Mouse (Mus musculus): ENCODE measurements around the gene Shb. TPM values are rescaled to one million over a fixed set of nuclear protein-coding genes. Genes with fewer than 3 reads are reported as not detected.

Shb gene
- 10 to 100 TPM; 29.7 to 46.1 TPM for total RNA-seq (2021)
- long read RNA-seq, experiment 1, transcript Shb-201 (6 exons, 2,244 nt), result major isoform, 68 of 71 reads
- long read RNA-seq, experiment 1, partial matches to known transcripts, result 2 of 71 reads
- long read RNA-seq, experiment 1, other reads (novel, unspliced or antisense), result 1 of 71 reads
- long read RNA-seq, experiment 2, transcript Shb-201 (6 exons, 2,244 nt), result major isoform, 71 of 75 reads
- long read RNA-seq, experiment 2, partial matches to known transcripts, result 0 of 75 reads
- long read RNA-seq, experiment 2, other reads (novel, unspliced or antisense), result 4 of 75 reads

GRCm38 (mm10) chr4:45532375-45532774 is at the start of gene Shb:
TSS of gene Shb (minus strand) at chr4:45532470.
- intact Hi-C loops (cut with DNase I), result loop anchor here (5.0 to 10.0 kb wide), 4 partner anchors 190 to 518 kb away; partner anchors contain the start of genes Dcaf10, Exosc3, Polr1e and Zbtb5
- peak; percentile 86 to 87 for DNase-seq

- intact Hi-C loops (cut with DNase I), result no loop called here
- no peak for DNase-seq
These were observed 48.8 kb upstream of the Shb start for GRCm38 (mm10) chr4:45581095-45581494.

- intact Hi-C loops (cut with DNase I), result no loop called here
- DNase-seq, result no peak
These were observed 46.5 kb upstream of the Shb start for GRCm38 (mm10) chr4:45578554-45579370.

- intact Hi-C loops (cut with DNase I), result no loop called here
- no peak for DNase-seq
These were observed 45.4 kb upstream of the Shb start for GRCm38 (mm10) chr4:45577631-45578030.

DNA sequence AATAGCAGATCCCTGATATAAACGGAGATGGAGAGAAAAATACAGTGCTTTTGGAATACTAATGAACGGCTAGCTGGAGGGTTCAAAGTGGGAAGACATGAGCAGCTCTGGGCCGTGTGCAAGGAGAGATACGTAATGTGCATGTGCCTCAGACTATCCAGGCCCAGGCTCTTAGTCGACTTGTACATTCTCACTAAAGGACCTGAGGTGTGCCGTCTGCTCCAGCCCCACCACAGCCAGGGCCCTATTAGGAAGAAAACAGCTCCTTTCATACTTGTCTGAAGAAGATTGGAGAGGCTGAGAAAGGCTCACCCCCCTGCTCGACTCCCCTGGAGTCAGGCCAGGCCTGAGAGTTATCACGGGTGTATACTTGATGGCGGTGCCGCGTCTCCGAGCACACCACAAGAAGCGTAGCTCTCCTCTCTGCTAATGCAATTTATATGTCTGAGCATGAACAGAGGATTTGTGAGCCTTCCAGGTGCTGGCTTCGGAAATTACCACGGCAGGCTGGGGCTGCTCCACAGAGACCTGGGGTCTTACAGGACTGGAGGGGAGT is 42.4 kb upstream of the Shb start:
- intact Hi-C loops (cut with DNase I), result no loop called here
- DNase-seq, result no peak

GRCm38 (mm10) chr4:45569521-45569920 is 37.3 kb upstream of the Shb start:
- DNase-seq, result no peak
- intact Hi-C loops (cut with DNase I), result no loop called here

DNA sequence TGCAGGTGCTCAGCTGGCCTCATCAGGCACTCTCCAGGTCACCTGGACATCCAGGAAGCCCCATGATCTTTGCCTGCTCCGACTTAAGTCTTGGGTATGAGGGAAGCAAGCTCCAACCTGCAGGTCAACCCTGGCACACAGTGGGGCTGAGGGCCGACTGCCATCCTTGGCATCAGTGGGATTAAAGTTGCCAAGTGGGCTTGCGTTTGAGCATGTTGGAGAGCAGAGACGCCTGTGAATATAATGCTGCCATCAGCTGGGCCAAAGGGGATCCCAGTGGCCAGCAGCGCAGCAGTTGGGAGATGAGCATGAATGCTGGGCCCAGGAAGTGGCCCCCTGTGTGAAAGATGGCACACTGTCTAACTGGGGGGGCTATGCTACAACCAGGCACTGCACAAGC is 25.9 kb upstream of the Shb start:
- no peak for DNase-seq
- intact Hi-C loops (cut with DNase I), result no loop called here

DNA sequence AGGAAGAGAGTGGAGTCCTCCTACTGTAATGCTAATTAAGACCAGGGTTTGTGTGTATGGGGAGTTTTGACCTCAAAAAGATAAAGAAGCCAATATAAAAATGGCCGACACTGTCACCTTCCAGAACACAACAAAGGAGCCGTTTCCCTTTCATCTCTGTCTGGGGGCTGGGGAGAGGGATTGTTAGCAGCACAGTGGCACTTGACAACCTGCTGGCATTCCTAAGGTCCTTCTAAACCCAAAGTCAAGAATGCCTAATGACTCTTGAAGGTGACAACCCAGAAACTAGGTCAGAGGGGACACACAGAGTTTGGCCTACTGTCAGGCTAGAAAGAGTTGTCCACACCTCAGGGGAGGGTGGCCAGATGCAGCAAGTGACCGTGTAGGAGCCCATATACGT is 20.3 kb upstream of the Shb start:
- intact Hi-C loops (cut with DNase I), result no loop called here
- no peak for DNase-seq

GRCm38 (mm10) chr4:45550970-45551369 is 18.7 kb upstream of the Shb start:
- no peak for DNase-seq
- intact Hi-C loops (cut with DNase I), result no loop called here

GRCm38 (mm10) chr4:45549514-45549913 is 17.2 kb upstream of the Shb start:
- peak; percentile 27 to 50 for DNase-seq
- intact Hi-C loops (cut with DNase I), result loop anchor here (2.0 to 10.0 kb wide), 4 partner anchors 63 to 305 kb away; no protein-coding TSS in a partner anchor

DNA sequence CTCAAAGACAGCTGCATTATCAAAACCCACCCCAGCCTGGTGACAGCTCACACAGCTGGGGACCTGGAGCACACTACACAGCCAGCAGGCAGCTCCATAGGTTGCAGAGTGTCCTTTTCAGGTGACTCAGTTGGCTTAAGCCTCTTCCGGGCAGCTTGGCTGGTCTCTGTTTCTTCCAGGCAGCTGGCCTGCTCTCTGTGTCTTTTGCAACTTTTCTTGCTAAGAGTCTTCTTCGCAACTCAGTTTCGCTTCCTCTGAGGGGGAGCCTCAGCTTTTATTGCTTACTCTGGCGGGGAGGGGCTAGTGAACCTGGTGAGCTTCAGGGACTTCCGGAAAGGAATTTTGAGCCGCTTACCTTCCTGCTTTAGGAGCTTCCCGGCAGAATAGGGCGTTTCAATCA is 13.6 kb upstream of the Shb start:
- DNase-seq, result no peak
- intact Hi-C loops (cut with DNase I), result loop anchor here (5.0 to 10.0 kb wide), 3 partner anchors 66 to 309 kb away; no protein-coding TSS in a partner anchor

GRCm38 (mm10) chr4:45543481-45544051 is 11.3 kb upstream of the Shb start:
- intact Hi-C loops (cut with DNase I), result loop anchor here (10.0 kb wide), 1 partner anchor 311 kb away; no protein-coding TSS in a partner anchor
- DNase-seq, result no peak

DNA sequence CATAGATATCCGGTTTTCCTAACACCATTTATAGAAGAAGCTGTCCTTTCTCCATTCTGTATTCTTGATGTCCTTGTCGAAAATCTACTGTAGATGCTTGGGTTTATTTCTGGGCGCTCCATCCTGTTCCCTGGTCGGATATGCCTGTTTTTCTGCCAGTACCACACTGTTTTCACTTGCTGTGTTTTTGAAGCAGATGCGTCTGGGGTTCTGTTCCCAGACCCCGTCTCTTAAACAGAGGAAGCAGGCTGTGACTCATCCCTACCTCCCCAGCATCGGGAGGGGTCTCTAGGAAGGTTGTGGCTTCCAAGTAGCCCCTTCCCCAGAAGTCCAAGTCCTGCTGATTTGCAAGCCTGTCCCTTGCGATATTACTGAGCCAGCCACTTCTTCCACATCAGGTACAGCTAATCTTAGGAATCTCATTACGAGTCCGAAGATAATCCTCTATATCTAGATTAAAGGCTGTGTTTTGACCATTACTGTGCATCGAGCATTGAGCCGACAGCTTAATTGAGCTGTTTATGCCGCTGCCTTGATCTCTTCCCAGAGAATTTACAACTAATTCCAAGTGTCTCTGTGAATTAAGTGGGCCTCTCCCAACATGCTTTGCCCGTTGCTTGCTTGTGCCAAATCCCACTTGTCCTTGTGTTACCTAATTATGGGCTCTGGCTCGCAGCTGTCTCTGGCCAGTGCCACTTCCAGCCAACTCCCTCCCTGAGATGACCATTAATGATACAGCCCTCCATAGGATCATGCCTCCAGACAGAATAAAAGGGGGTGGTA is 8.1 kb upstream of the Shb start:
- DNase-seq, result no peak
- intact Hi-C loops (cut with DNase I), result loop anchor here (10.0 kb wide), 1 partner anchor 314 kb away; no protein-coding TSS in a partner anchor

DNA sequence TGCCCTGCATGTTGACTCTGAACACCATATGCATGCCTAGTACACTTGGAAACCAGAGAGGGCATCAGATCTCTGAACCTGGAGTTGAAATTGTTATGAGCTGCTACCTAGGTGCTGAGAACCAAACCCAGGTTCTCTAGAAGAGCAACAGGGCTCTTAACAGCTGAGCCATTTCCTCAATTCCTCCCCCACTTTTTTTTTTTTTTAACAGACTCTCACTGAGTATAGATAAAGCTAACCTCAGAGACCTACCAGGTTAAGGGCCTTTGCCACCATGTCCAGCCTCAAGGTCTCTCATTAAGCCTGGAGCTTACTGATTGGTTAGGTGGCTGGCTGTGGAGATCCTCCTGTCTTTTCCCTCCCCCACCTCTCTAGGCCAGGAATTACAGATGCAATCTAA is 6.9 kb upstream of the Shb start:
- no peak for DNase-seq
- intact Hi-C loops (cut with DNase I), result loop anchor here (10.0 kb wide), 2 partner anchors 254 to 524 kb away; partner anchors contain the start of genes Polr1e and Zbtb5

GRCm38 (mm10) chr4:45533436-45533940 is 1.2 kb upstream of the Shb start:
- no peak for DNase-seq
- intact Hi-C loops (cut with DNase I), result loop anchor here (5.0 to 10.0 kb wide), 4 partner anchors 191 to 519 kb away; partner anchors contain the start of genes Dcaf10, Exosc3, Polr1e and Zbtb5

GRCm38 (mm10) chr4:45530662-45531542 is 1.4 kb downstream of the Shb start:
- intact Hi-C loops (cut with DNase I), result loop anchor here (5.0 to 10.0 kb wide), 4 partner anchors 189 to 516 kb away; partner anchors contain the start of genes Dcaf10, Exosc3, Polr1e and Zbtb5
- DNase-seq, result peak; percentile 95 to 96

GRCm38 (mm10) chr4:45529986-45530597 is 2.2 kb downstream of the Shb start:
- intact Hi-C loops (cut with DNase I), result loop anchor here (2.0 to 10.0 kb wide), 10 partner anchors 21 to 515 kb away; partner anchors contain the start of genes Dcaf10, Exosc3, Polr1e and Zbtb5
- peak; percentile 60 to 65 for DNase-seq
